Mouse (Mus musculus): ENCODE data around the gene Rnls. TPM values are rescaled to one million over a fixed set of nuclear protein-coding genes. Genes with fewer than 3 reads are reported as not detected.

The Rnls gene
- polyA plus RNA-seq, 1 experiment from 2014 or later: 4.8 TPM

- no peak for DNase-seq (ENCODE audit: low spot score)
- H3K27ac ChIP-seq (replicated peaks; ENCODE audit: low read depth, low read length): no peak overlapping the region
- H3K4me1 ChIP-seq (ENCODE audit: control insufficient read depth, insufficient read depth, low read length): no peaks in the 10 kb centered on the region
- no peaks in the 10 kb centered on the region for H3K27me3 ChIP-seq (ENCODE audit: control insufficient read depth, insufficient read depth, low read length)
- ATAC-seq (ENCODE audit: insufficient number of reproducible peaks, low FRiP score, low TSS enrichment, low read depth): no peak
- H3K4me3 ChIP-seq (ENCODE audit: low read depth, low read length): no peak overlapping the region
- no peaks in the 10 kb centered on the region for H3K36me3 ChIP-seq (ENCODE audit: control insufficient read depth, insufficient read depth, low read length)
- no peak overlapping the region for H3K4me2 ChIP-seq (ENCODE audit: low read depth, severe bottlenecking)
- H3K9ac ChIP-seq (ENCODE audit: low read length): no peak overlapping the region
- H3K9me3 ChIP-seq (ENCODE audit: control insufficient read depth, low read length): no peaks in the 10 kb centered on the region
- WGBS: 87% methylated on average over 4 of the region's 4 CpGs
Measured at GRCm38 (mm10) chr19:33326706-33327641, 65.1 kb downstream of the Rnls start.

- ATAC-seq (ENCODE audit: insufficient number of reproducible peaks, low FRiP score, low TSS enrichment, low read depth) (no peak), DNase-seq (ENCODE audit: low spot score) (no peak)
- H3K4me3 ChIP-seq (ENCODE audit: low read depth, low read length): no peak overlapping the region
- H3K9me3 ChIP-seq (ENCODE audit: control insufficient read depth, low read length): no peaks in the 10 kb centered on the region
- no peak overlapping the region for H3K4me2 ChIP-seq (ENCODE audit: low read depth, severe bottlenecking)
- no peaks in the 10 kb centered on the region for H3K36me3 ChIP-seq (ENCODE audit: control insufficient read depth, insufficient read depth, low read length)
- no peaks in the 10 kb centered on the region for H3K4me1 ChIP-seq (ENCODE audit: control insufficient read depth, insufficient read depth, low read length)
- H3K27me3 ChIP-seq (ENCODE audit: control insufficient read depth, insufficient read depth, low read length): no peaks in the 10 kb centered on the region
- 68% methylated on average over 1 of the region's 1 CpGs for WGBS
- no peak overlapping the region for H3K9ac ChIP-seq (ENCODE audit: low read length)
- H3K27ac ChIP-seq (replicated peaks; ENCODE audit: low read depth, low read length): no peak overlapping the region
Measured at GRCm38 (mm10) chr19:33318785-33319184, 73.3 kb downstream of the Rnls start.

- DNase-seq (ENCODE audit: low spot score) (no peak), ATAC-seq (ENCODE audit: insufficient number of reproducible peaks, low FRiP score, low TSS enrichment, low read depth) (no peak)
- Histone ChIP-seq H3K4me1 (ENCODE audit: control insufficient read depth, insufficient read depth, low read length) (no peaks in the 10 kb centered on the region), H3K27me3 (ENCODE audit: control insufficient read depth, insufficient read depth, low read length) (no peaks in the 10 kb centered on the region), H3K9me3 (ENCODE audit: control insufficient read depth, low read length) (no peaks in the 10 kb centered on the region), H3K4me2 (ENCODE audit: low read depth, severe bottlenecking) (no peak overlapping the region), H3K36me3 (ENCODE audit: control insufficient read depth, insufficient read depth, low read length) (no peaks in the 10 kb centered on the region), H3K27ac (replicated peaks; ENCODE audit: low read depth, low read length) (no peak overlapping the region), H3K9ac (ENCODE audit: low read length) (no peak overlapping the region), H3K4me3 (ENCODE audit: low read depth, low read length) (no peak overlapping the region)
- 76% methylated on average over 4 of the region's 4 CpGs for WGBS
Measured at GRCm38 (mm10) chr19:33317130-33317529, 75.0 kb downstream of the Rnls start.

GRCm38 (mm10) chr19:33299726-33300292, 92.3 kb downstream of the Rnls start:
- Histone ChIP-seq H3K9me3 (ENCODE audit: control insufficient read depth, low read length) (no peaks in the 10 kb centered on the region), H3K36me3 (ENCODE audit: control insufficient read depth, insufficient read depth, low read length) (no peaks in the 10 kb centered on the region), H3K4me3 (ENCODE audit: low read depth, low read length) (no peak overlapping the region), H3K4me1 (ENCODE audit: control insufficient read depth, insufficient read depth, low read length) (no peaks in the 10 kb centered on the region), H3K4me2 (ENCODE audit: low read depth, severe bottlenecking) (no peak overlapping the region), H3K9ac (ENCODE audit: low read length) (no peak overlapping the region), H3K27ac (replicated peaks; ENCODE audit: low read depth, low read length) (no peak overlapping the region), H3K27me3 (ENCODE audit: control insufficient read depth, insufficient read depth, low read length) (no peaks in the 10 kb centered on the region)
- DNase-seq (ENCODE audit: low spot score) (no peak), ATAC-seq (ENCODE audit: insufficient number of reproducible peaks, low FRiP score, low TSS enrichment, low read depth) (no peak)
- WGBS: 67% methylated on average over 3 of the region's 3 CpGs

GRCm38 (mm10) chr19:33296338-33296737, 95.8 kb downstream of the Rnls start:
- Histone ChIP-seq H3K9ac (ENCODE audit: low read length) (no peak overlapping the region), H3K27ac (replicated peaks; ENCODE audit: low read depth, low read length) (no peak overlapping the region), H3K27me3 (ENCODE audit: control insufficient read depth, insufficient read depth, low read length) (no peaks in the 10 kb centered on the region), H3K4me1 (ENCODE audit: control insufficient read depth, insufficient read depth, low read length) (no peaks in the 10 kb centered on the region), H3K36me3 (ENCODE audit: control insufficient read depth, insufficient read depth, low read length) (no peaks in the 10 kb centered on the region), H3K4me2 (ENCODE audit: low read depth, severe bottlenecking) (no peak overlapping the region), H3K9me3 (ENCODE audit: control insufficient read depth, low read length) (no peaks in the 10 kb centered on the region), H3K4me3 (ENCODE audit: low read depth, low read length) (no peak overlapping the region)
- WGBS: 51% methylated on average over 2 of the region's 2 CpGs
- ATAC-seq (ENCODE audit: insufficient number of reproducible peaks, low FRiP score, low TSS enrichment, low read depth) (no peak), DNase-seq (ENCODE audit: low spot score) (no peak)

- H3K27ac ChIP-seq (replicated peaks; ENCODE audit: low read depth, low read length): no peak overlapping the region
- no peak overlapping the region for H3K9ac ChIP-seq (ENCODE audit: low read length)
- ATAC-seq (ENCODE audit: insufficient number of reproducible peaks, low FRiP score, low TSS enrichment, low read depth) (no peak), DNase-seq (ENCODE audit: low spot score) (no peak)
- no peaks in the 10 kb centered on the region for H3K9me3 ChIP-seq (ENCODE audit: control insufficient read depth, low read length)
- H3K4me1 ChIP-seq (ENCODE audit: control insufficient read depth, insufficient read depth, low read length): no peaks in the 10 kb centered on the region
- H3K36me3 ChIP-seq (ENCODE audit: control insufficient read depth, insufficient read depth, low read length): no peaks in the 10 kb centered on the region
- 53% methylated on average over 3 of the region's 3 CpGs for WGBS
- no peaks in the 10 kb centered on the region for H3K27me3 ChIP-seq (ENCODE audit: control insufficient read depth, insufficient read depth, low read length)
- H3K4me3 ChIP-seq (ENCODE audit: low read depth, low read length): no peak overlapping the region
- no peak overlapping the region for H3K4me2 ChIP-seq (ENCODE audit: low read depth, severe bottlenecking)
Measured at GRCm38 (mm10) chr19:33282985-33283384, 109.1 kb downstream of the Rnls start.

GRCm38 (mm10) chr19:33276421-33276820, 115.7 kb downstream of the Rnls start:
- no peak overlapping the region for H3K4me2 ChIP-seq (ENCODE audit: low read depth, severe bottlenecking)
- no peaks in the 10 kb centered on the region for H3K9me3 ChIP-seq (ENCODE audit: control insufficient read depth, low read length)
- no peaks in the 10 kb centered on the region for H3K36me3 ChIP-seq (ENCODE audit: control insufficient read depth, insufficient read depth, low read length)
- no peak for ATAC-seq (ENCODE audit: insufficient number of reproducible peaks, low FRiP score, low TSS enrichment, low read depth)
- H3K9ac ChIP-seq (ENCODE audit: low read length): no peak overlapping the region
- DNase-seq (ENCODE audit: low spot score): no peak
- H3K27ac ChIP-seq (replicated peaks; ENCODE audit: low read depth, low read length): no peak overlapping the region
- no peak overlapping the region for H3K4me3 ChIP-seq (ENCODE audit: low read depth, low read length)
- no peaks in the 10 kb centered on the region for H3K27me3 ChIP-seq (ENCODE audit: control insufficient read depth, insufficient read depth, low read length)
- 92% methylated on average over 1 of the region's 1 CpGs for WGBS
- H3K4me1 ChIP-seq (ENCODE audit: control insufficient read depth, insufficient read depth, low read length): no peaks in the 10 kb centered on the region

- H3K27ac ChIP-seq (replicated peaks; ENCODE audit: low read depth, low read length): no peak overlapping the region
- no peaks in the 10 kb centered on the region for H3K27me3 ChIP-seq (ENCODE audit: control insufficient read depth, insufficient read depth, low read length)
- no peaks in the 10 kb centered on the region for H3K9me3 ChIP-seq (ENCODE audit: control insufficient read depth, low read length)
- ATAC-seq (ENCODE audit: insufficient number of reproducible peaks, low FRiP score, low TSS enrichment, low read depth): no peak
- no peak for DNase-seq (ENCODE audit: low spot score)
- H3K4me2 ChIP-seq (ENCODE audit: low read depth, severe bottlenecking): no peak overlapping the region
- H3K9ac ChIP-seq (ENCODE audit: low read length): no peak overlapping the region
- H3K4me3 ChIP-seq (ENCODE audit: low read depth, low read length): no peak overlapping the region
- H3K36me3 ChIP-seq (ENCODE audit: control insufficient read depth, insufficient read depth, low read length): no peaks in the 10 kb centered on the region
- no peaks in the 10 kb centered on the region for H3K4me1 ChIP-seq (ENCODE audit: control insufficient read depth, insufficient read depth, low read length)
- 96% methylated on average over 1 of the region's 1 CpGs for WGBS
Measured at GRCm38 (mm10) chr19:33273676-33274075, 118.4 kb downstream of the Rnls start.
